Mouse (Mus musculus) T-cell, adult 2 months (primary cell): Measurements from ENCODE around the gene Slc5a6.

Experiments used
- DNase-seq: peaks from one replicate; pipeline ENCODE4 v3.0.0; 2022; ENCODE audit warnings: low spot score

Gene Slc5a6

DNA sequence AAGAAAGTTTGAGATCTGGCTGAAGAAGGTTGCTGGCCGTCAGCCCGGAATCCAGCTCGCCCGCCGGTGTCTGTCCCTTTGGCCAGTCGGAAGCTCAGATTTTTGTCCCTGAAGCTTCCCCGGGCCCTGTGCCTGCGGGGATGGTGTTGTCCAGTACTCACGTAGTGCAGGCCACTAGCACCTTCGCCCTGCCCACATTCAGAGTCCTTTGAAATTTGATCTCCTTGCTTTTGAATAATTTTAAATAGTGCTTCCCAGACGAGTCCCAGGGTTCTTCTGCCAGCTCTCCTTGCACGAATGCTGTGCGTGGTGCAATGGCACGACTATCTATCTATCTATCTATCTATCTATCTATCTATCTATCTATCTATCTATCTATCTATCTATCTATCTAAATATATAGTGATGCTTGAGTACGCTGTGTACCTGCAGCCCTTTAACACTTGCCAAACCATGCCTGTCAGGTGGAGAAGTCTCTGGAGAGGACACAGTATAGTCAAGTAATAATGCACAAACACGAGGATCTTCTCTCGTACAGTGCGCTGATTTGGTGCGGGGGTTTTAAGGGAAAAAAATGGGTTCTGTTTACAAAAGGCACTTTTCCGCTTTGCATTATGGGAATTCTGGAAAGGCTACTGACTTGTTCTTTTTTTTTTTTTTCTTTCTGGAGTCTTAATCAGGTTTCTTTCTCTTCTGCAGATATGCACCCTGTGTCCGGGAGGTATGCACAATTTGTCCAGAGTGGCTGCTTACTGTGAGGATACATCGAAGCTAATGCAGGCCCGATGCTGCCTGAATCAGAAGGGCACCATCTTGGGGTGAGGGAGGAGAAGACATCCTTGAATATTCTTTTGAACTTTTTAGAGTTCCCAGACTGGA lies at the start of gene Slc5a6:
Gene Slc5a6 (minus strand): TSS at position 162 of the 879 bp plus-strand sequence.
- peak; percentile 58 for DNase-seq

DNA sequence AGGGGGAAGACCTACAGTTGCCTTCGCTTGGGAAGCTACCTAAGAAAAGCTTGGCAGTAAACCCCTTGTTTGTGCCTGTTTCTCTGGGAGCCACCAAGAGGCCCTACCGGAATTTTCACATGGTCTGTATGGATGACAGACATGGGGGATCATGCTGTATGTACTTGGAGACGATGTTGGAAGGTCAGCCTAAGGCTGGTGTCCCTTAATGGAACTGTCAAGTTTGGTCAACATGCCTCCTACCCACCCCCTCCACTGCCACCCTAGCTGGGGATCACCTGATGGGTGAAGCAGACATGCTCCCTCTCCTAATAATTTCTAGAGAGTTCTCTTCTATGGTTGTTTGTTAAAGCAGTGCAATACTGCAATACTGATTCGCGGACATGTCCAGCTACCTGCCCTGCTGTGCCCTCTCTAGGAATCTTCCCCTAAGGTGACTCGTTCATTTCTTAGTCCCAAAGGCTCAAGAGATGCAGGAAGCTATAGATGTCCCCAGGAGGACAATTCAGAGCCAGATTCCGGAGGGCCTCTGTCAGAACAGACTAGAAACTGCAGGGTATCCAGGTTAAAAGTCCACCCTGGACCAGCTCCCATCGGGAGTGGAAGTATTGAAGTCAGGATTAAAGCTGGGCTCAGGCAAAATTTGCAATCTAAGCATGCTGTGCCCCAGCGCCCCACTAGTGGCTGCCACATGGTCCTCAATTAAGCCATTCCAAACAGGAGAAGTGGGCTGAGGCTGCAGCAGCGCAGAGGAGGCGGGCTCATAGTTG lies 47.2 kb upstream of the Slc5a6 start:
- DNase-seq: no peak

DNA sequence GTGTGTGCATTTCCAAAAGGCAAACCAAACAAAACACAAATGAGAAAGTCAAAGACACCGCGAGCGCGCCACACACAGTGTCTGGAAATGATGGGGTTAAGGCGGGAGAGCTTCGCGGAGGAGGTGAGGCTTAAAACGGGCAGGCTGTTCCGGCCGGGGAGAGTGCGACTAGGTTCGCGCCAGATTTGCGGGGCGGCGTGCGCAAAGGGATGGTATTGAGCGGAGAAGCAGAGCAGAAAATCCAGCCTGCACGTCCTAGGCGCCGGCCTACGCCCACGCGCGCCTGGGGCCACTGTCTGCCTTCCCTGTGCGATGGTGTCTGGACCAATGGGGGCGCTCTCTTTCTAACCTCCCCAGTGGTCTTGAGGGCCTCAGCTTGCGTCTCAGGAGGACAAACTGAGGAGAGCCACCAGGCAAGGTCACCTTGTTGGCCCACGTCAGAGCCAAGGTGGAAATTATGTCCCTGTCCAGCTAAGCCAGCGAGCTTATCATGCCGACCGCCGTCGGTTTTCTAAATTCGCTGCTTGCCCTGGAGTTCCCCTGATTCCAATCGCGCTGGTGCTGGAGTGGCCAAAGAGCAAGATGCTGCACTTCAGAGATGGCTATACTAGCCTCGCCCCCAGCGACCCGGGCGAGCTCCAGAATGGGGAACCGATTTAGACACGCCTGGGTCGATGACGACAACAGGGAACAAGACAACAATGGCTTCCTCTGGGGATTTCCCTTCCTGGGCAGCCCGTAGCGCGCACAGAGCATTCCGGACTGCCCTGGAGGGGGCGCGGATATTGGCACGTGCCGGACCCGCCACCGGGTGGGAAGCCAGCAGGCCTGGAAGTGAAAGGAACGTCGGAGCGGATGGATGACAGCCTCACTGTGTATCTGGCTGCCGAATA lies 46.3 kb upstream of the Slc5a6 start:
- peak; percentile 80 for DNase-seq

DNA sequence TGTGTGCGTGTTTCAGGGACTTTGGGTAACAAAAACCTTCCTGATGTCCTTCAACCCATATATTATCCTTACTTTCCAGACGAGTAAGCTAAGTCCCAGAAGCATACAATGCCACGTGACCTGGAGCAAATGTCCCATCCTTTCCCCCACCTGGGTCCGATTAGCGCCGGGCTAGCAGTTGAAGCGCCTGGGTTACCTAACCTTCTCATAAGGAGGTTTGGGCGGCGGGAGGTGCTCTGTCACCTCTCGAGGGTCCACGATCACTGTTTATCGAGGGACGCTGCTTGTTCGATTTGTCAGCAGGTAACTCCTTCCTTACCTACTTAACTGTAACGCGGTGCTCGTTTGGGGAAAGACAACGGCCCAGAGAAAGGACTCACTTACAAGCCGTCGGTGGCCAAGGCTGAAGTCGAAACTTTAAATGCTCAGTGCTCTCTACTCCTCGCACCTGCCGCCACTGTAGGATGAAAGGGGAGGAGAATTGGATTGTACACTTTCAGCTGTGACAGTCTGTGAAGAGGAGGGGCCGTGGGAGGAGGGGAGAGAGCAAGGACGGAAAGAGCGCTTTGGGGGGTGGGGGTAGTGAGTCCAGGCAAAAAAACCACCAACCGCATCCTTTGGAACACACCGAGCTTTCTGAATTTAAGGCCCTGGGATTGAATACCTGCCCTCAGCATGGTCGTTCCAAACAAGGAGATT lies 45.5 kb upstream of the Slc5a6 start:
- DNase-seq: peak; percentile 54

DNA sequence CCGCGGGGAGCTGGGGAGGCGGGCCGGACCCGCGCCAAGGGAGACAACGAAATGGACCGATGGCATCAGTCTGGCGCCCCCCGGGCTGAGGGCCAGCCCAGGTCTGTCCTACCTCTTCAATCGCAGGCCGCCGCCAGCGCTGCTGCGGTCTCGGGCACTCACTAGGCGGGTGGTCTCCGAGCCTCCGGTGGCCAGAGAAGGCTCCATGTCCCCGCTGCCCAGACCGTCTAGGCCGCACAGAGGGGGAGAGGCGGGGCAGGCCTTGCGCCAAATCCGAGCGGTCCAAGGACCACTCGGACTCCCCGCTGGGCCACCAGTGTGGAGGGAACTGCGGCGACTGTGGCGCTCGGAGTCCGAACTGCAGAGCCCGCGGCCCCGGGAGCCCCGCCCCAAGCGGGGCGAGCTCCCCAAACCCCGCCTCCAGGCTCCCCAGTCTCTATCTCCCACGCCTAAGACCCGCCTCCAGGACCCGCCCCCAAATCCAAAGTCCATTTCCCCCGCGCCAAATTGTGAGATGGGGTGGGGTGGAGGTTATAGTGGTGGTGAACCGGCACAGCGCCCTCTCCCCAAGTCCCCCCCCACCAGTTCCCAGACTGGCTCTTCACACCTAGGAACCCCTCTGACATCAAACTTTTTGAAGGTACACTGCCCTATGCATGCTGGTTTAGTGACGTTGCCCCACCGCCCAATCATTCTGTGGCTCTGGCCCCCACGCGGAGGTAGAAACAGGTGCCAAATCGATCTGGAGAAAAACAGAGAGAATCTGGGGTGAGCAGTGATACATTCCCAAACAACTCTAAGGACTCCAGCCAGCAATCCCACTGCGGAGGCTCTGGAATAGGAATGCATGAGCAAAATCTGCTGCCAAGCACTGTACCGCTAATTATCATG lies 44.7 kb upstream of the Slc5a6 start:
- peak; percentile 39 for DNase-seq

DNA sequence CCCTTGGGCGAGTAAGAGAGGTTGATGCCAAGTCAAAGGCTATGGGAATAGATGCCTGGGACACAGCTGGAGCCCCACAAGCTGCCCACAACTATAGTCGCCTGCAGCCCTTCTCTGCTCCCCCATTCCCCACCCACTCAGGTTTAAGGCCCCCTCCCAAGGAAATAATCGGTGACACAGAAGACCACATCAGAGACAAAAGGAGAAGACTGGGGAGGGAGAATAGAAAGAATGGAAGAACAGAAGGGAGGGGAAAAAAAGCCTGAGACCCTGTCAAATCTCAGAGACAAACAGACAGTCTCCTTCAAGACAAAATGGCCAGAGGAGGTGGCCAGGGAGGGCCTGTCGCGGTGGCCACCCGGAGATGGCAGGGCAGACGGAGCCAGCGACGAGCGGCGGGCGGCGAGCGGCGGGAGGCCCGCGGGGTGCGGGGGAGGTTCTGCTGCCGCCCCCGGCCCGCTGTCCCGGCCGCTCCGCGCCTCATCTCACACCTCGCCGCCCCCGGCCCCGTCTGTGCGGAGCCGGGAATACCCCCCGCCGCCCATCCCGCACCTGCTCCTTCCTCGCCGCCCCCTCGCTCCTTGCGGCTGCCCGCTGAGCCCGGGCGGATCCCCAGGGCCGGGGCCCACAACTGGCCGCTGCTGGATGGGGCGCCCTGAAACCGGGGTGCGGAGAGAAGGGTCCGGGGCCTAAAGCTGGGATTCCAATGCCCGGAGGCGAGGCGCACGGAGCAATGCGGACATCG lies 43.7 kb upstream of the Slc5a6 start:
- no peak for DNase-seq

DNA sequence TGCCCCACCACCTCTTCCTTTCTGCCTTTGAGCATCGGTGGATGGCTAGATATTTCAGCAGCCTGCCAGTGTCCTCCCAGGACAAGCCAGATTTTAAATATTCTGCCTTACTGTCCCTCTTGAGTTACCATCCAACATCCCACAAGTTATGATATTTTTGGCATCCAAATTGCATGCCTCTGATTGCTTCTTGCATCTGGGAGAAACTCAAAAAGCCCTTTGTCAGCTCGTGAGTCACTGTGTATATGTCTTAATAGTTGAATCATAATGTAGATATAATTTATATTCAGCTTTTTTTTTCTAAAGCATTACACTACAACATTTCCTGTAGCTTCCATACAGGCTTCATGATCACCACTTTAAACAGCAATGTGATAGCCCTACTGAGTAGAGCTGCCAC lies 38.4 kb upstream of the Slc5a6 start:
- no peak for DNase-seq

DNA sequence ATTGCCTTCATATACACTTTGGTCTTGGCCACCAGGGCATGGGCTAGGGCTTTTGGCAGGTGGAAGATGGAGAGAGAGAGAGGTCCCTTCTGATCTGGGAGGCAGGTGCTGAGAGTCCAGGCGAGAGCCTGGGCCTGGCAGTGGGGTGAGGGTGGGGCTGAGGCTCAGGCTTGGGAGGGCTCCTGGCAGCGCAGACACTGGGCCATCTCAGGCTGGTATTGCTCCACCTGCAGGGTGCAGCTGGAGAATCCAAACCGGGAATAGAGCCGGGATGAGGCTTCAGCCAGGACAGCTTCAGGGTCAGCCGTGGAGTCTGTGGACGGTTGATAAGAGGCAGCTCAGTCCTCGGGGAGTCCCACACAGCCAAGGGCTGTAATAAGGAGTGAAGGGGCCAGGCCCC lies 37.9 kb upstream of the Slc5a6 start:
- no peak for DNase-seq

DNA sequence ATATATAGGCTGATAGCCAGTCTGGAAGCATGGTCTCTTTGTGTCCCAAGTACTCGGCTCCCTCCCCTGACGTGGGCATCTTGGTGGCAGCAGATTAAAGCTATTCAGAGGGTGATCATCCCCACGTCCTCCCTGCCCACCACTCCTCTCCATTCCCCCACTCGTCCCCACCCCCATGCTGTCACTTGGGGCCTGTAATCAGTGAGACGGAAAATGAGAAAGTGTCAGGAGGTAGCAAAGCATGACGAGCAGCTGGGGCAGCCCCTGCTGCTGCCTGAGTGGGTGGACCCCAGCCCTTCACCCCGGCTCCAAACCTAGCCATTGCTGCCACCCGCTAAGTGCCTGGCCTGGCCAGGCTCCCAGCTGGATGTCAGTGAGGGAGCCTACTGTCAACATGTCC lies 35.2 kb upstream of the Slc5a6 start:
- DNase-seq: no peak

DNA sequence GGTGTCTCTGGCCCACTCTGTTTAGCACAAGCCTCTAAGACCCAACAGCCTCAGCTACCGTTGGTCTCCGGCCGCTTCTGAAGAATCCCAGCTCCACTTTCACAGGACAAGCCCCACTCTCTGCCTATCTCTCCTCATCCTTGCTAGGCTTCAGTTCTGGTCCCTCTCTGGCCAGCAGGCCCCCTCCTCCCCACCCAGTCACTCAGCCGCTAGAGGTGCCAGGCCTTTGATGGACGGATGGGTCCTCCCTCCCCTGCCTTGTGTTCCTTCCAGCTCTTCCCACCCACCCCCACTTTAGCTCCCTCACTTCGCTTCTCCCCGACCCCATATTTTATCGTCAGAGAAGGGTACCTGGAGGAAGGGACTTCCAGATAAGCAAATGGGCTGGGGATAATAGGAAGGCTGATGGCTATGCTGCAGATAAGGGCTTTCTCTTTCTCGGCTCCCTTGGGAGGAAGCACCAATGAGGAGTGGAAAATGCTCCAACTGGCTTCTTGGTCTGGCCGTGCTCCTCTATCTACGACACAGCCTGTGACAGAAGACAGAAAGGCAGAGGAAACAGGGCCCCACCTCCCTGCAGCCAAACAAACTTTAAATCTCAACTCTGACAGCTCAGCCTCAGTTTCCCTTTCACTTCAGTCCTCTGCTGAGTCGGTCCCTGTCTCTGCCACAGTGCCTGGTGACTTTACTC lies 34.4 kb upstream of the Slc5a6 start:
- peak; percentile 46 for DNase-seq

DNA sequence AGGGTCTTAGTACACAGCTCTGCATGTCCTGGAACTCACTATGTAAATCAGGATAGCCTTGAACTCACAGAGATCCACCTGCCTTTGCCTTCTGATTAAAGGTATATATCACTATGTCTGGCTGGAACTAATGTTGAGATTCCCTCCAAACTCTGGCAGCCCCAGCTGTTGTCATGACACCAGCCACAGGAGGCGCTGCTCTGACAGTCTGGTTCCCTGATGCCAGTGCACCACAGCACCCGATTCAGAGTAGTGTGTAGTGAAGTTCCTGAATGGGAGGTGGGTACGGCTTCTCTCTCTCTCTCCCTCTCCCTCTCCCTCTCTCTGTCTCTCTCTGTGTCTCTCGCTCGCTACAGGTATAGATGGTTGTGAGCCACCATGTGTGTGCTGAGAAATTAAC lies 33.6 kb upstream of the Slc5a6 start:
- DNase-seq: peak; percentile 70

DNA sequence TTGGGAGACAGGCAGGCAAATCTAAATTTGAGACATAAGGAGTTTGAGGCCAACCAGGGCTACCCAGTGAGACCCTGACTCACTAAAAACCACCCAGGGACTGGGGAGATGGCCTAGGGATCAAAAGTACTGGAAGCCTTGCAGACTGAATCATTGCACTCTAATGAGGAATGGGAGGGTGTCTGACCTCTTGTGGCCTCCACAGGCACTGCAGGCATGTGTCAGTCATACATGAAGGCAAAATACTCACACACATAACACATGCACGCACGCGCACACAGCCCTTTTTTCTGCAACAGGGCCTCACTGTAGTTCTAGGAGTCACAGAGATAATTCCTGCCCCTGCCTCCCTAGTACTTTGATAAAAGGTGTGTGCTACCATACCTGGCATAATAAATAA lies 32.7 kb upstream of the Slc5a6 start:
- DNase-seq: peak; percentile 36

DNA sequence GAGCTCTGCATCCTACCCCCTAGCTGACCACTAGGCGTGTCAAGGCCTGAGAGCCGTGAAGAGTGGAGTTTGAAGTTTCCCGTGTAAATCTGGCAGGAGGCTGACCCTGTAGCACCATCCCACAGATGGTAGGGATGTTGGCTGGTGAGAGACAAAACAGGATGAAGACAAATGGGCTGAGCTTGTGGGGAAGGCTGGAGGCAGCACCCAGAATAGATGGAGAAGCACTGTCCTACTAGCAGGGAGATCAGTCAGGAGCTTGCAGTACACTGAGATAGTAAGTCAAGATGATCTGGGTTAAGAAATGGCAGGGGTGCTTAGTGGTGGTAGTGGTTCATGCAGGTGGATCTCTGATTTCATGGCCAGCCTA lies 32.1 kb upstream of the Slc5a6 start:
- DNase-seq: no peak

DNA sequence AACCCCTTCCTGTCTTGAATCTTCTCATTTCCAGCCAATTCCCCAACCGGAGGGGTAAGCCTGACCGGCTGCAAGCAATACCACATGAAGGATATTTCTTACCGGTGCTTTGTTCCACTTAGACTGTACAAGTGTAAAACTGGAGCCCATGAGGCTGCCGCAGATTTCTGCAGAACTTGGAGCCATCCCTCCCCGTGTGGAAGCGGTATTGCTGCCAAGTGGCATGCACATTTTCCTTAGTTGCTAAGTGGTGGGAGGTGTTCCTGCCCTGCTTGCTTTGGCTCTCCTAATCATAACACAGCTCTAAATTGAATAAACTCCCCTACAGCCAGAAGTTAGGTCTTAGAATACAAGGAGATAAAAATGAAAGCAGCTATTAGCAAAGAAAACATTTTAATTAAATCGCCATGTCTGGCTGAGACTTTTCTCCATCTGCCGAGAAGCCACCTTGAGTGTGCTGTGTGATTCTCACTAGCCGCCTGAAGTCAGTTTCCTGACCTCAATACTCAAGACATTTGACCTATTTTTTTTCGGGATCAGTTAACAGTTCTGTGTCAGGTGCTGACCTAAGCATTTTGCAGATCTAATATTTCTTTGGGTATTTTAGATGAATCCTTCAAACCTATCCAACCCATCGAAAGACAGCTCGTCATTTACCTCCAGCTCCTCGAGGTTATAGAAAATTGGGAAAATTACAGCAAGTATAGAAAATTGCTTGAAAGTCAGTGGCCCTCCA lies 31.5 kb upstream of the Slc5a6 start:
- DNase-seq: no peak

DNA sequence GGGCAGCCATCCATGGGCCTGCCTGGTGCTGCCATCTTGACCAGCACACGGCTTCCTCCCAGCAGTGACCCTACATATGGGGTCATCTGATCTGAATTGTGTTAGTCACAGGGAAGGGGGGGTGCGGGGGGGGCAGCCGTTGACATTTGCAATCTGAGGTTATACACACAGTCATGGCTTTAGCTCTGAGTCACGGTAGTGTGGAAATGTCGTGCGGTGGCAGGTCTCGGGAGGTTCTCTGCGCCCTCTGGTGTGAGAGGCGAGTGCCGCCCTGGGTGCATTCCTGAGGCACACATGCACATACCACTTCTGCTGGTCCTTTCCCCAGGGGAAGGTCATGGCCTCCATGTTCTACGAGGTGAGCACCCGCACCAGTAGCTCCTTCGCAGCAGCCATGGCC lies 27.6 kb upstream of the Slc5a6 start:
- no peak for DNase-seq

DNA sequence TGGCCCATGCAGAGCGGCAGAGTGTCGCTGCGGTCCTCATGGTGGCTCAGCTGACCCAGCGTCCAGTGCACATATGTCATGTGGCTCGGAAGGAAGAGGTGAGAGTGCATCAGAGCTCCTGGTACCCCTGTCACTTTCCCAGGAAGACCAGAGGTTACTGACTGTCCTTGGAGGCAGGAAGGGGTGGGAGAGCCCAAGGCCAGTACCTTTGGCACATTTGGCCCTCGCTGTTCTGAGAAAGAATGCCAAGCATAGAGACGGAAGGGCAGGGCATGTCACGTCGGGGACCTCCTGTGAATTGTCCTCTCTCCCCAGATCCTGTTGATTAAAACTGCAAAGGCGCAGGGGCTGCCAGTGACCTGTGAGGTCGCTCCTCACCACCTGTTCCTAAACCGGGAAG lies 24.5 kb upstream of the Slc5a6 start:
- no peak for DNase-seq

DNA sequence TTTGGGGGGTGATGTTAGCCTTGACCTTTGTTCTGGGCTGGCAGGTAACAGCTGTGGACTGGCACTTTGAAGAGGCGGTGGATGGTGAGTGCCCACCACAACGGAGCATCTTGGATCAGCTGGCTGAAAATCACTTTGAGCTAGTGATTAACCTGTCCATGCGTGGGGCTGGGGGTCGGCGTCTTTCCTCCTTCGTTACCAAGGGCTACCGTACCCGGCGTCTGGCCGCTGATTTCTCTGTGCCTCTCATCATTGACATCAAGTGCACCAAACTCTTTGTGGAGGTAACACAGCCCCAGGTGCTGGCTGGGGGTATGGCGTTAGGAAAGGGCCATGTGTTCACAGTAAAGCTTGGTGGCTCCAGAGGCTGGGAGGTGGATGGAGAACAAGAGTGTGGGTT lies 23.1 kb upstream of the Slc5a6 start:
- DNase-seq: no peak

DNA sequence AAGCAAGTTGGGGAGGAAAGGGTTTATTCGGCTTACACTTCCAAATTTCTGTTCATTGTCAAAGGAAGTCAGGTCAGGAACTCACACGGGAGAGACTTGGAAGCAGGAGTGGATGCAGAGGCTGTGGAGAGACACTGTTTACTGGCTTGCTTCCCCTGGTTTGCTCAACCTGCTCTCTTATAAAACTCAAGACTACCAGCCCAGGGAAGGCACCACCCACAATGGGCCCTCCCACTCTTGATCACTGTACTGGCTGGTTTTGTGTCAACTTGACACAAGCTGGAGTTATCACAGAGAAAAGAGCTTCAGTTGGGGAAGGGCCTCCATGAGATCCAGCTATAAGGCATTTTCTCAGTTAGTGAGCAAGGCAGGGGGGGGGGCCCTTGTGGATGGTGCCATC lies 22.3 kb upstream of the Slc5a6 start:
- no peak for DNase-seq

DNA sequence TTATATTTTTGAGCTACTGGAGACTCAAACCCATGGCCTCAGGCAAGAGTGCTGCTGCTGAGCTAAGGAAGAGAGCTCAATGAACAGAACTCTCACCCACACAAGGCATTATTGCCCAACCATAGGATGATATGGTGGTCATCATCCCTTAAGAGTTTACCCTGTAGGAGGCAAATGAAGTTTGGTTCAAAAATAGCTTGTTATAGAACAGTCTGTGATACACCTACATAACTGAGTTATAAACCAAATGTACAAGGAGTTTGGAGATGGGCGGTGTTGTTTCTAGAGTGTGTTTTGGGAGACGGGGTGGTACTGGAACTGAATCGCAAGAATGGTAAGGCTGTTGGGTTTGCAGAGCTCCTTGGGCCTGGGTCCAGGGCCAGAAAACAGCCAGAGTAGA lies 21.1 kb upstream of the Slc5a6 start:
- DNase-seq: no peak
